Mouse (Mus musculus): ENCODE measurements at regions not wholly inside any gene's neighbourhood (a gene's known extent, or its start where the extent isn't known, plus 50 kb on each side); places are given as distances from the start of the nearest gene placed in this dataset.

GRCm38 (mm10) chr11:31787376-31787775 is 84.6 kb upstream of the Cpeb4 start:
- TF ChIP-seq CTCF (conservative IDR thresholded peaks at IDR 0.05; ENCODE audit: insufficient read depth, insufficient read length, low read depth, low read length) = no peak
- no peak for TF ChIP-seq POLR2A (IDR thresholded peaks at IDR 0.05; ENCODE audit: low read depth, low read length)

All from kidney, adult 2 months (tissue).